Mouse (Mus musculus): ENCODE results near the gene Ipo7. TPM values are rescaled to one million over a fixed set of nuclear protein-coding genes. Genes with fewer than 3 reads are reported as not detected.
A peak's percentile ranks its signal among the peaks of the same experiment; 100 is the strongest.
"Not testable (repeated sequence)": the region's sequence is repeated elsewhere in the genome, so short reads cannot be mapped to it uniquely, and the experiment has no call there.

The Ipo7 gene
- polyA plus RNA-seq (2012; ENCODE audit: insufficient read depth, insufficient read length, low replicate concordance, missing spikeins), result not detected in 2 replicates

DNA sequence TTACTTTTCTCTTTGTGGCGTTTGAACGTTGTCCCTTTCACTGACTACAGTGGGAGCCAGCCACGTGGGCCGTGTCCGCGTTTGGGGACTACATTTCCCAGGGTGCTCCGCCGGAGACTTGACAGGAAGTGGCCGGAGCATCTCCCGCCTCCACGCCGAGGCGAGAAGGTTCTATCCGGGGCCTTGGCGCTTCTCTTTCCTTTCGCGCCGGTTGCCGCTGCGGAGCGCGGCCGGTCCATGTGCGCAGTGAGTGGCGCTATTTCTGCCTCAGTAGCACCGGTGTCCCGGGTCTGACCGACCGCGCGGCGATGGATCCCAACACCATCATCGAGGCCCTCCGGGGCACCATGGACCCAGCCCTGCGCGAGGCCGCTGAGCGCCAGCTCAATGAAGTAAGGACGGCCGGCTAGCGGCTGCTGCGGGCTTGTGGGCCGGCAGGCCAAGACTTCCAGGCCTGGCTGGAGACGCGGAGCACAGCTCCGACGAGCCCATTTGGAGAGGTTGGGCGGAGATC lies at the start of gene Ipo7:
Gene Ipo7, plus strand, starts transcription at position 158 of the 514 bp plus-strand sequence.
- Histone ChIP-seq H3K4me1 (ENCODE audit: control insufficient read depth, insufficient read depth, low read length) (no peaks in the 10 kb centered on the region), H3K27ac (ENCODE audit: insufficient read depth, low read depth, low read length) (peak within 1 kb of the TSS; percentile 52), H3K4me3 (ENCODE audit: insufficient read depth, low read depth, low read length) (peak within 1 kb of the TSS; percentile 93)
- under 1% methylated on average over 48 of the region's 48 CpGs for WGBS
- TF ChIP-seq CTCF (IDR thresholded peaks at IDR 0.05; ENCODE audit: insufficient read depth, low read depth, low read length), result no peak
- peak; percentile 91 for TF ChIP-seq POLR2A (IDR thresholded peaks at IDR 0.05; ENCODE audit: insufficient read depth, low read depth, low read length)

DNA sequence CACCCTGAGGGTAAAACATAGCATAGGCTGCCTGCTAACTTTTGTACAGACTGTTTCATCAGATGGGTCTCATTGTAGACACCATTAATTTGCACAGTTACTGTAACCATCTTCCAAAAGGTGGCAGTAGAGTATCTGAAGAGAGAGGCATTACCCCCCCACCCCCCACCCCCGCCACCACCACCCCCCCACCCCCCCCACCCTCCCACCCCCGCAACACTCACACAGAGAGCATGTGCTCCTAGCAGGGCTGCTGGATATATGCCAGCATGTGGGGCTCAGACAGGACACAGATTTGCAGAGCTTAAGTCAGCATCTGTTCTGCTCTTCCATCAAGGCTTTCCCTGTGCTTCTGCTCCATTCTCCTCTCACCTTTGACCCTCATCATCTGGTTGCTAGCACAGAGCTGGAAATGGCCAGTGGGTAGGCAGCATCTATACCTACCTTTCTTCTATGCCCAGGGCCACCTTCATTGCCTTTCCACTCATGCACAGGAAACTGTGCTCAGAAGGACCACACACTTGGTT lies 49.1 kb upstream of the Ipo7 start:
- H3K27ac ChIP-seq (ENCODE audit: insufficient read depth, low read depth, low read length), result no peak overlapping the region; the same call in 1 of the 2 replicates
- H3K4me3 ChIP-seq (ENCODE audit: insufficient read depth, low read depth, low read length), result no peak overlapping the region
- TF ChIP-seq POLR2A (IDR thresholded peaks at IDR 0.05; ENCODE audit: insufficient read depth, low read depth, low read length), result no peak
- no peak for TF ChIP-seq CTCF (IDR thresholded peaks at IDR 0.05; ENCODE audit: insufficient read depth, low read depth, low read length)
- H3K4me1 ChIP-seq (ENCODE audit: control insufficient read depth, insufficient read depth, low read length), result peaks cover 6% of the 10 kb centered on the region; the same call in 1 of the 2 replicates
- 0% methylated on average over 2 of the region's 2 CpGs for WGBS

DNA sequence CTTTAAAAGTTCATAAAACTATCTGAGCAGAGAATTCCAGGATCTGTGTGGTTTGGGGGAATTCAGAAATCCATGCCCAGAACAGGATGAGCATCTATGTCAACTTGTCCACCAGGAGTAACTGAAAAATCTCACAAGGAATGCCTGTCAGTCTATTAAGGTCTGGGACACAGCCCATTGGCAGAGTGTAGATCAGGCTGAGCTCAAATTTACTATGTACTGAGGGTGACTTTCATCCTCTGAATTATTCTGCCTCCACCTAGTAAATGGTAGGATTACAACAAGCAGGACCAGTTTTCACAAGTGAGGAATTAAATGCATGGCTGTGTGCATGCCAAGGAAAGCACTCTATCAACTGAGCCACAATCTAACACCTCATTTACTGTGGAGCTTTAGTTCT lies 48.5 kb upstream of the Ipo7 start:
- H3K4me3 ChIP-seq (ENCODE audit: insufficient read depth, low read depth, low read length), result no peak overlapping the region
- H3K27ac ChIP-seq (ENCODE audit: insufficient read depth, low read depth, low read length), result no peak overlapping the region
- TF ChIP-seq POLR2A (IDR thresholded peaks at IDR 0.05; ENCODE audit: insufficient read depth, low read depth, low read length) (no peak), CTCF (IDR thresholded peaks at IDR 0.05; ENCODE audit: insufficient read depth, low read depth, low read length) (no peak)
- H3K4me1 ChIP-seq (ENCODE audit: control insufficient read depth, insufficient read depth, low read length), result peaks cover 6% of the 10 kb centered on the region; the same call in 1 of the 2 replicates

DNA sequence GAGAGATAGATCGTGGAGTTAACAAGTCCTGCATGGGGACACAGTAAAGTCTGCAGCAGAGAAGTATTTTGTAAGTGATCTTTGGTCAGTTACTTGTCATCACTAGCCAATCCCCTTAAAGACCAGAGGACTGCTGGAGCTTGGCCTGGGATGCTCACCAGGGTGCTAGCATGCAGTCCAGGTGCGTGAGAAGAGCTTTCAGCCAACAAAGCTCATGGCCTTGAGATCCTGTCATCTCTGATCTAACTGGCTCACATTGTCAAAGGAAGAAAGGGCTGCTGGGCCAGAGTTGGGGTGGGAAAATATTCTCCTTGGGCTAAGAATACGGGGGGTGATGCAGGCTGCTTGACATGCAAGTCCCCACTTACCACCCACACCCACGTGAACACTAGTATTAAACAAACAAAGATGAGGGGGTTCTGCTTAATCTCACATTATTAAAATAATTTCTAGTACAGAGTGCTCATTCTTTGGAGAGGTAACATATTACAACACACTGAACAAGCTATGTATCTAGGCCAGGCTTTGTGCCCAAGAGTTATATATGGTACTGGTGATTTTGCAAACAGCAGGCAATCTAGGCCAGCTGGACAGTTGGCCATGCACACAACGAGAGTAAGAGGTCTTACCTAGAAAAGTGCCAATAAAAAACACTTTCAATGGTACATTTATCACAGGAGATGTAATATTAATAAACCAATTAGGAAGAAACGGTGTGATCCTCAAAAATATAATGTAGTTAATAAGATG lies 41.9 kb upstream of the Ipo7 start:
- Histone ChIP-seq H3K4me1 (ENCODE audit: control insufficient read depth, insufficient read depth, low read length) (no peaks in the 10 kb centered on the region), H3K4me3 (ENCODE audit: insufficient read depth, low read depth, low read length) (no peak overlapping the region), H3K27ac (ENCODE audit: insufficient read depth, low read depth, low read length) (no peak overlapping the region)
- WGBS, result 70% methylated on average over 6 of the region's 6 CpGs
- no peak for TF ChIP-seq POLR2A (IDR thresholded peaks at IDR 0.05; ENCODE audit: insufficient read depth, low read depth, low read length)
- no peak for TF ChIP-seq CTCF (IDR thresholded peaks at IDR 0.05; ENCODE audit: insufficient read depth, low read depth, low read length)

DNA sequence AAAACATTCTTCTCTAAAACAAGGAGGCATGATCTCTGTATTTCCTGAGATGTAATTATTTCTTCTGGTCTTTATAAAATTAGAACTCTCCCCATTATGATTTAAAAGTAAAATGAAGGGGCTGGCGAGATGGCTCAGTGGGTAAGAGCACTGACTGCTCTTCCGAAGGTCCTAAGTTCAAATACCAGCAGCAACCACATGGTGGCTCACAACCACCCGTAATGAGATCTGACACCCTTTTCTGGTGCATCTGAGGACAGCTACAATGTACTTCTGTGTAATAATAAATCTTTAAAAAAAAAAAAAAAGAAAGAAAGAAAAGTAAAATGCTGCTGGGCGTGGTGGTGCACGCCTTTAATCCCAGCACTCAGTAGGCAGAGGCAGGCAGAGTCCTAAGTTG lies 40.9 kb upstream of the Ipo7 start:
- H3K4me3 ChIP-seq (ENCODE audit: insufficient read depth, low read depth, low read length); H3K27ac ChIP-seq (ENCODE audit: insufficient read depth, low read depth, low read length); H3K4me1 ChIP-seq (ENCODE audit: control insufficient read depth, insufficient read depth, low read length): not testable (repeated sequence)
- WGBS, result 60% methylated on average over 5 of the region's 5 CpGs

DNA sequence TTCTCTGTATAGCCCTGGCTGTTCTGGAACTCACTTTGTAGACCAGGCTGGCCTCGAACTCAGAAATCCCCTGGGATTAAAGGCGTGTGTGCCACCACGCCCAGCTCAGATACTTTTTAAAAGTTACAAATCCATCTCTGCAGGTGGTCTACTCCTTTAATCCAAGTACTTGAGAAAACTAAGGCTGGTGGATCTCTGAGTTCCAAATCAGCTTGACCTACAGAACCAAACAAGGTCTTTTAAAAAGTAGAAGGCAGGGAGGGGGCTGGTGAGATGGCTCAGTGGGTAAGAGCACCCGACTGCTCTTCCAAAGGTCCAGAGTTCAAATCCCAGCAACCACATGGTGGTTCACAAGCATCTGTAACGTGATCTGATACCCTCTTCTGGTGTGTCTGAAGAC lies 33.5 kb upstream of the Ipo7 start:
- WGBS, result 58% methylated on average over 5 of the region's 5 CpGs
- H3K4me1 ChIP-seq (ENCODE audit: control insufficient read depth, insufficient read depth, low read length); H3K4me3 ChIP-seq (ENCODE audit: insufficient read depth, low read depth, low read length); H3K27ac ChIP-seq (ENCODE audit: insufficient read depth, low read depth, low read length): not testable (repeated sequence)

DNA sequence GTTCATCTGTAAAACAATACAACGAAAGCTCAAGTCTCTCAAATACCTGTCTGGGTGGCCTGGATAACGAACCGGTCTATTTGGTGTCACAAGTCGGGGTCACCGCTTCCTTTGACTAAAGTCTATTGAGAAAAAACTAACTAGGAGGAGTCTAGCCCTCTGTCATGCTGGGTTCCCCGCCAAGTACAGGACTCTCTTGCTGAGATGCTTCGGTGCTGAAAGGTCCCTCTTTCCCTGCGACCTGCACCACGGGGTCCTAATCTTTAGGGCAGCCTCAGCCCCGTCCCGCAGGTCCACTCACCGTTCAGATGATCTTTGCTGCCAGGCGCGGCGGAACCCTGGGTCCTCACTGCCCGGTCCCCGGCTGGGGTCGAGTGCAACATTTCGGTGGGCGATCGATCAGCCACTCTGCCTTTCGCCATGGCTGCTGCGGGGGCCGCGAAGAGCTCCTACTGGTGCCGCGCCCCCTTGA lies 32.4 kb upstream of the Ipo7 start:
- Histone ChIP-seq H3K4me3 (ENCODE audit: insufficient read depth, low read depth, low read length) (peak overlapping the region; percentile 84), H3K4me1 (ENCODE audit: control insufficient read depth, insufficient read depth, low read length) (no peaks in the 10 kb centered on the region), H3K27ac (ENCODE audit: insufficient read depth, low read depth, low read length) (0 out of 2 replicates have a peak overlapping the region, but pooled peaks have one; percentile 37)
- WGBS, result under 1% methylated on average over 27 of the region's 27 CpGs
- TF ChIP-seq CTCF (IDR thresholded peaks at IDR 0.05; ENCODE audit: insufficient read depth, low read depth, low read length) (no peak), POLR2A (IDR thresholded peaks at IDR 0.05; ENCODE audit: insufficient read depth, low read depth, low read length) (no peak)

DNA sequence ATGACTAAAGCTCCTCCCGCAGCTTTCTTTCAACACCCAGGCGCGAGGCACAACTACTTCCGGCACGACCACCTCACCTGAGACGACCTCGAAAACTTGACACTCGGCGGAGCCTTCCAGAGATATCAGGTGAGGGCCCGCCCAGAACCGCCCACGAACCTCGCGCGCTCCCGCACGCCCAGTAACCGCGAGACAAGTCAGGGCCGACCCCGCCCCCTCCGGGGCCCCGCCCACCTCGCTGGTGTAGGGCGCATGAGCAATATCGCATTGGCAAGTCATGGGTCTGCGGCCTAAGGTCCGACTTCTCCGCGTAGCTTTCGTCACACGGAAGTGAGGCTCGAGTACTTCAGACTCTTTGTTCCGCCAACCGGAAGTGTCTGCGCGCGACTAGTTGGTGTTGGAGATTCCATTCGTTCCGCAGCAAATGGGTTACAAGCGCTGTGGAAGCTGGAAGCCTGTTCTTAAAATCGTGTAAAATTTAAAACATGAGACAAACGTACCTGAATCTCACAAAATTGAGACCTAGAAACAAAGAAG lies 31.9 kb upstream of the Ipo7 start:
- H3K27ac ChIP-seq (ENCODE audit: insufficient read depth, low read depth, low read length), result 0 out of 2 replicates have a peak overlapping the region, but pooled peaks have one; percentile 37
- H3K4me1 ChIP-seq (ENCODE audit: control insufficient read depth, insufficient read depth, low read length), result no peaks in the 10 kb centered on the region
- peak; percentile 38; the same call in 1 of the 2 replicates for TF ChIP-seq POLR2A (IDR thresholded peaks at IDR 0.05; ENCODE audit: insufficient read depth, low read depth, low read length)
- no peak for TF ChIP-seq CTCF (IDR thresholded peaks at IDR 0.05; ENCODE audit: insufficient read depth, low read depth, low read length)
- under 1% methylated on average over 43 of the region's 43 CpGs for WGBS
- peak overlapping the region; percentile 84 for H3K4me3 ChIP-seq (ENCODE audit: insufficient read depth, low read depth, low read length)

DNA sequence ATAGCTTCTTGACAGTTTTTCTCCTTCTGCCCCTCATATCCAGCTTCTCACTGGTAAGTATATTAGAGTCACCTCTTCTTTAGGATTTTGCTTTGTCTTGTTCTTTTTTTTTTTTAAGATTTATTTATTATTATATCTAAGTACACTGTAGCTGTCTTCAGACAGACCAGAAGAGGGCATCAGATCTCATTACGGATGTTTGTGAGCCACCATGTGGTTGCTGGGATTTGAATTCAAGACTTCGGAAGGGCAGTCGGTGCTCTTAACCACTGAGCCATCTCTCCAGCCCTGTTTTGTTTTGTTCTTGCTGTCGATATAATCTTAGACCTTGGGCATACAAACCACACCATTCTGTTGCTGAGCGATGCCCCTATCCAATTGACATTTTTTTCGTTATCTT lies 31.3 kb upstream of the Ipo7 start, which contains the start of gene Tmem41b:
Gene Tmem41b, minus strand, starts transcription at position 155 of the 400 bp plus-strand sequence.
- H3K27ac ChIP-seq (ENCODE audit: insufficient read depth, low read depth, low read length), result 0 out of 2 replicates have a peak within 1 kb of the TSS, but pooled peaks have one; percentile 37
- H3K4me3 ChIP-seq (ENCODE audit: insufficient read depth, low read depth, low read length), result peak within 1 kb of the TSS; percentile 84
- not testable (repeated sequence) for H3K4me1 ChIP-seq (ENCODE audit: control insufficient read depth, insufficient read depth, low read length)
- whole genome bisulfite sequencing, result 31% methylated on average over 6 of the region's 6 CpGs
